Mouse (Mus musculus) heart, adult 2 months (tissue): ENCODE measurements around the gene Anks1b. TPM values are rescaled to one million over a fixed set of nuclear protein-coding genes. Genes with fewer than 3 reads are reported as not detected.

Experiments
- DNase-seq, 2 experiments: peaks; one replicate each; pipeline ENCODE4 v3.0.0; 2021
- H3K27ac ChIP-seq: fragments of 200-600 bp; 2 replicates; pipeline ENCODE4 v1.8.1; 2022
- H3K27me3 ChIP-seq: fragments of 200-500 bp; 2 replicates; pipeline ENCODE4 v1.6.1; 2012; ENCODE audit warnings: mild to moderate bottlenecking, low read length, inconsistent platforms, mixed read lengths; ENCODE audit not compliant: control insufficient read depth, insufficient read depth
- H3K36me3 ChIP-seq: fragments of 200-500 bp; 2 replicates; pipeline ENCODE4 v1.6.1; 2012; ENCODE audit warnings: low read length, inconsistent platforms; ENCODE audit not compliant: control insufficient read depth, insufficient read depth
- H3K4me1 ChIP-seq: fragments of 200-500 bp; 2 replicates; pipeline ENCODE4 v1.6.1; 2011; ENCODE audit warnings: low read length; ENCODE audit not compliant: control insufficient read depth, insufficient read depth
- H3K4me3 ChIP-seq: fragments of 200-600 bp; 2 replicates; pipeline ENCODE4 v1.8.1; 2022
- H3K79me2 ChIP-seq: fragments of 200-500 bp; replicated peaks from 2 replicates; pipeline ENCODE4 v1.6.1; 2012; ENCODE audit warnings: mild to moderate bottlenecking, inconsistent platforms, low read length, moderate library complexity, mixed read lengths; ENCODE audit not compliant: control insufficient read depth, insufficient read depth
- H3K9ac ChIP-seq: fragments of 200-500 bp; 2 replicates; pipeline ENCODE4 v1.6.1; 2012; ENCODE audit warnings: low read depth, mild to moderate bottlenecking, control low read depth, inconsistent platforms, low read length, mixed read lengths
- CTCF ChIP-seq: fragments of 200-600 bp; IDR thresholded peaks from 2 replicates; pipeline ENCODE4 v1.8.1; 2022; ENCODE audit warnings: antibody characterized with exemption, mild to moderate bottlenecking, moderate library complexity
- EP300 ChIP-seq: fragments of 200-500 bp; IDR thresholded peaks from 2 replicates; pipeline ENCODE4 v1.6.1; 2011; ENCODE audit warnings: low read depth, low read length, control low read depth; ENCODE audit not compliant: insufficient read depth
- POLR2A ChIP-seq: fragments of 200-500 bp; IDR thresholded peaks from 2 replicates; pipeline ENCODE4 v1.6.1; 2011; ENCODE audit warnings: mild to moderate bottlenecking, low read depth, low read length, control low read depth; ENCODE audit not compliant: insufficient read depth
- WGBS: fragments of 180-500 bp; shearing (Covaris S2); methylation state at CpG from one replicate; pipeline ENCODE4 v1.1.7; 2018; 5-methylcytosine and 5-hydroxymethylcytosine counted together
- intact Hi-C: fragments of 180-260 bp; cut with DNase I; formaldehyde crosslinking; loops from one replicate; pipeline ENCODE4 v1.15.1; 2025
- polyA plus RNA-seq: library from polyadenylated mRNA; depleted of rRNA; stranded (reverse); fragments of >200 nt; gene quantifications from 2 replicates; pipeline ENCODE4 v1.2.3, GENCODE M21; 2012
- total RNA-seq, 2 experiments: library from RNA; stranded (reverse); gene quantifications; 2 replicates each; pipeline ENCODE4 v1.2.3; 2021

Anks1b gene
- total and polyA plus RNA-seq, 3 experiments = 0.16 to 0.80 (median 0.52) TPM

- H3K9ac ChIP-seq = no peak overlapping the region
- no peaks in the 10 kb centered on the region for H3K4me1 ChIP-seq
- 74% methylated on average over 1 of the region's 1 CpGs for WGBS
- H3K27me3 ChIP-seq = no peaks in the 10 kb centered on the region
- DNase-seq = no peak
- no peaks in the 10 kb centered on the region for H3K79me2 ChIP-seq
- H3K36me3 ChIP-seq = no peaks in the 10 kb centered on the region
- no peak overlapping the region for H3K27ac ChIP-seq
- intact Hi-C loops = no loop called here
- no peak overlapping the region for H3K4me3 ChIP-seq
- no peak for TF ChIP-seq CTCF
- no peak for TF ChIP-seq POLR2A
- TF ChIP-seq EP300 = no peak
Measured at GRCm38 (mm10) chr10:90467546-90467945, 594.2 kb downstream of the Anks1b start.

- Histone ChIP-seq H3K27me3 (no peaks in the 10 kb centered on the region), H3K9ac (no peak overlapping the region), H3K36me3 (no peaks in the 10 kb centered on the region), H3K4me1 (no peaks in the 10 kb centered on the region), H3K27ac (no peak overlapping the region), H3K79me2 (no peaks in the 10 kb centered on the region), H3K4me3 (no peak overlapping the region)
- TF ChIP-seq CTCF (no peak), EP300 (no peak), POLR2A (no peak)
- DNase-seq = no peak
- 61% methylated on average over 7 of the region's 7 CpGs for WGBS
- intact Hi-C loops = no loop called here
Measured at GRCm38 (mm10) chr10:90493436-90493835, 620.1 kb downstream of the Anks1b start.

GRCm38 (mm10) chr10:90493996-90494642, 620.8 kb downstream of the Anks1b start:
- no peak for TF ChIP-seq EP300
- no peak for TF ChIP-seq POLR2A
- TF ChIP-seq CTCF = no peak
- no peak overlapping the region for H3K27ac ChIP-seq
- no peaks in the 10 kb centered on the region for H3K27me3 ChIP-seq
- no peaks in the 10 kb centered on the region for H3K79me2 ChIP-seq
- no peak for DNase-seq
- H3K36me3 ChIP-seq = no peaks in the 10 kb centered on the region
- H3K4me1 ChIP-seq = no peaks in the 10 kb centered on the region
- intact Hi-C loops = no loop called here
- no peak overlapping the region for H3K9ac ChIP-seq
- no peak overlapping the region for H3K4me3 ChIP-seq
- 68% methylated on average over 3 of the region's 3 CpGs for WGBS

GRCm38 (mm10) chr10:90494981-90495516, 621.7 kb downstream of the Anks1b start:
- DNase-seq = no peak
- Histone ChIP-seq H3K36me3 (no peaks in the 10 kb centered on the region), H3K4me1 (no peaks in the 10 kb centered on the region), H3K4me3 (no peak overlapping the region), H3K27me3 (no peaks in the 10 kb centered on the region), H3K27ac (no peak overlapping the region), H3K9ac (no peak overlapping the region), H3K79me2 (no peaks in the 10 kb centered on the region)
- TF ChIP-seq EP300 (no peak), POLR2A (no peak), CTCF (no peak)
- intact Hi-C loops = no loop called here
- 67% methylated on average over 4 of the region's 4 CpGs for WGBS

- Histone ChIP-seq H3K27me3 (no peaks in the 10 kb centered on the region), H3K9ac (no peak overlapping the region), H3K36me3 (no peaks in the 10 kb centered on the region), H3K4me1 (no peaks in the 10 kb centered on the region), H3K79me2 (no peaks in the 10 kb centered on the region), H3K4me3 (no peak overlapping the region), H3K27ac (no peak overlapping the region)
- WGBS = 58% methylated on average over 1 of the region's 1 CpGs
- intact Hi-C loops = no loop called here
- no peak for TF ChIP-seq CTCF
- TF ChIP-seq POLR2A = no peak
- no peak for TF ChIP-seq EP300
- no peak for DNase-seq
Measured at GRCm38 (mm10) chr10:90507561-90507960, 634.3 kb downstream of the Anks1b start.

GRCm38 (mm10) chr10:90512801-90513200, 639.5 kb downstream of the Anks1b start:
- Histone ChIP-seq H3K4me1 (no peaks in the 10 kb centered on the region), H3K9ac (no peak overlapping the region), H3K36me3 (no peaks in the 10 kb centered on the region), H3K27ac (no peak overlapping the region), H3K27me3 (no peaks in the 10 kb centered on the region), H3K4me3 (no peak overlapping the region), H3K79me2 (no peaks in the 10 kb centered on the region)
- 91% methylated on average over 9 of the region's 9 CpGs for WGBS
- DNase-seq = no peak
- intact Hi-C loops = no loop called here
- TF ChIP-seq POLR2A = no peak
- no peak for TF ChIP-seq CTCF
- TF ChIP-seq EP300 = no peak
